Mouse (Mus musculus): ENCODE data around the gene Tsc1. TPM values are rescaled to one million over a fixed set of nuclear protein-coding genes. Genes with fewer than 3 reads are reported as not detected.

Tsc1 gene
- polyA plus RNA-seq, 1 experiment from 2014 or later: 13.8 TPM

- no peak within 1 kb of the TSS for H3K4me3 ChIP-seq (ENCODE audit: low read length)
- H3K9ac ChIP-seq (ENCODE audit: low read depth, low read length): no peak within 1 kb of the TSS
- H3K4me1 ChIP-seq (ENCODE audit: control insufficient read depth, insufficient read depth, low read length): 0 out of 2 replicates have a peak, but pooled peaks cover 3% of the 10 kb centered on the region
- H3K27ac ChIP-seq (ENCODE audit: low read length): no peak within 1 kb of the TSS
- H3K36me3 ChIP-seq (ENCODE audit: control insufficient read depth, insufficient read depth, low read length): no peaks in the 10 kb centered on the region
- no peak within 1 kb of the TSS for H3K4me2 ChIP-seq (ENCODE audit: low read depth, low read length)
- no peaks in the 10 kb centered on the region for H3K9me3 ChIP-seq (ENCODE audit: control insufficient read depth, low read length)
- ATAC-seq: no peak
- H3K27me3 ChIP-seq (replicated peaks; ENCODE audit: control insufficient read depth, insufficient read depth, low read length): peaks cover 10% of the 10 kb centered on the region
- WGBS: 7% methylated on average over 16 of the region's 16 CpGs
Observed at GRCm38 (mm10) chr2:28621664-28622171, 19.3 kb upstream of the Tsc1 start, which contains the start of gene Gfi1b. Gene Gfi1b (minus strand): TSS chr2:28621982.

GRCm38 (mm10) chr2:28622521-28623124 is 18.4 kb upstream of the Tsc1 start:
- no peak overlapping the region for H3K27ac ChIP-seq (ENCODE audit: low read length)
- no peak for ATAC-seq
- WGBS: 19% methylated on average over 10 of the region's 10 CpGs

GRCm38 (mm10) chr2:28624870-28625269 is 16.2 kb upstream of the Tsc1 start:
- Histone ChIP-seq H3K4me3 (ENCODE audit: low read length) (no peak overlapping the region), H3K36me3 (ENCODE audit: control insufficient read depth, insufficient read depth, low read length) (no peaks in the 10 kb centered on the region), H3K27me3 (replicated peaks; ENCODE audit: control insufficient read depth, insufficient read depth, low read length) (peaks cover 10% of the 10 kb centered on the region), H3K4me1 (ENCODE audit: control insufficient read depth, insufficient read depth, low read length) (peaks cover 9% of the 10 kb centered on the region), H3K9ac (ENCODE audit: low read depth, low read length) (no peak overlapping the region), H3K4me2 (ENCODE audit: low read depth, low read length) (no peak overlapping the region), H3K27ac (ENCODE audit: low read length) (no peak overlapping the region), H3K9me3 (ENCODE audit: control insufficient read depth, low read length) (no peaks in the 10 kb centered on the region)
- no peak for ATAC-seq
- WGBS: 86% methylated on average over 3 of the region's 3 CpGs

More at GRCm38 (mm10) chr2:28622521-28623124, 18.4 kb upstream of the Tsc1 start:
- H3K36me3 ChIP-seq (ENCODE audit: control insufficient read depth, insufficient read depth, low read length): no peaks in the 10 kb centered on the region
- no peaks in the 10 kb centered on the region for H3K9me3 ChIP-seq (ENCODE audit: control insufficient read depth, low read length)
- H3K9ac ChIP-seq (ENCODE audit: low read depth, low read length): no peak overlapping the region
- peaks cover 10% of the 10 kb centered on the region for H3K27me3 ChIP-seq (replicated peaks; ENCODE audit: control insufficient read depth, insufficient read depth, low read length)
- 0 out of 2 replicates have a peak, but pooled peaks cover 3% of the 10 kb centered on the region for H3K4me1 ChIP-seq (ENCODE audit: control insufficient read depth, insufficient read depth, low read length)
- H3K4me2 ChIP-seq (ENCODE audit: low read depth, low read length): no peak overlapping the region
- no peak overlapping the region for H3K4me3 ChIP-seq (ENCODE audit: low read length)

GRCm38 (mm10) chr2:28626038-28626437 is 15.0 kb upstream of the Tsc1 start:
- Histone ChIP-seq H3K27ac (ENCODE audit: low read length) (no peak overlapping the region), H3K9me3 (ENCODE audit: control insufficient read depth, low read length) (no peaks in the 10 kb centered on the region), H3K27me3 (replicated peaks; ENCODE audit: control insufficient read depth, insufficient read depth, low read length) (peaks cover 5% of the 10 kb centered on the region; the same call in 1 of the 2 replicates), H3K9ac (ENCODE audit: low read depth, low read length) (no peak overlapping the region), H3K36me3 (ENCODE audit: control insufficient read depth, insufficient read depth, low read length) (no peaks in the 10 kb centered on the region), H3K4me1 (ENCODE audit: control insufficient read depth, insufficient read depth, low read length) (peaks cover 9% of the 10 kb centered on the region), H3K4me3 (ENCODE audit: low read length) (no peak overlapping the region), H3K4me2 (ENCODE audit: low read depth, low read length) (no peak overlapping the region)
- WGBS: 71% methylated on average over 3 of the region's 3 CpGs
- no peak for ATAC-seq

DNA sequence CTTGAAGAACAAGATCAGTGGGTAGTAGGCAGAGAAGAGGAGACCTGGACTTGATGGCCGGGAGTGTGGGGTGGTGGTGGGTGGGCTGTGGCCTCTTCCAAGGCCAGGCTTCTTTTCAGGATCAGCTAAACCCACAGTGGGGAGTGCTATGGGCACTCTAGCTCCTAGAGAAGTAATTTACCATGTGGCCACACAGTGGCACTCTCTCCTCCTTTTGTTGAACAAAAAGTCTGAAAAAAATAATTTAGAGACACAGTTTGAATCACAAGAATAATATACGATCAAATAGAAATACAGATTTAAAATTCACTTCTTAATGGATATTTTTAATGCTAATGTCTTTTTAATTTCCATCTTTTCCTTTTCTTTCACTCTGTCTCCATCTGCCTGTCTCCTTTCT is 13.0 kb upstream of the Tsc1 start:
- Histone ChIP-seq H3K9me3 (ENCODE audit: control insufficient read depth, low read length) (no peaks in the 10 kb centered on the region), H3K9ac (ENCODE audit: low read depth, low read length) (no peak overlapping the region), H3K36me3 (ENCODE audit: control insufficient read depth, insufficient read depth, low read length) (no peaks in the 10 kb centered on the region), H3K27ac (ENCODE audit: low read length) (no peak overlapping the region), H3K27me3 (replicated peaks; ENCODE audit: control insufficient read depth, insufficient read depth, low read length) (no peaks in the 10 kb centered on the region; the same call in 1 of the 2 replicates), H3K4me2 (ENCODE audit: low read depth, low read length) (no peak overlapping the region), H3K4me3 (ENCODE audit: low read length) (no peak overlapping the region), H3K4me1 (ENCODE audit: control insufficient read depth, insufficient read depth, low read length) (peaks cover 8% of the 10 kb centered on the region)
- ATAC-seq: no peak
- WGBS: 63% methylated on average over 2 of the region's 2 CpGs

DNA sequence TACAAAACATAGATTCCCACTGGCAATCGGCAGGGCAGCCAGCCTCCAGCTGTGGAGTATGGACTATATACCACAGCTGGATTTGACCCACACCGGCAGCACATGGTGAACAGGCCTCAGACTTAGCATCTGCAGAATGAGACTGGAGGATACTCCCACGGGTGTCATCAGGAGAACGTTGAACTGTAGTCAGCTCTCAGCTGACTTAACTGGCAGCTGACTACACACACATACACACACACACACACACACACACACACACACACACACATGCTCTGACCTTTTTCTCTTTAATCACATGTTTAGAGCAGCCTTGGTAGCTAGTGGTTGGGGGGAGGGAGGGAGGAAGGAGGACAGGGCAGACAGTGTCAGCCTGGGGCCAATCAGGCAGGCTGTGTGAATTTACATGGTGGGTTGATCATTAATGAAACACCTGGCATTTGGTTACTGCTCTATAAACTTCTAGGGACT is 11.1 kb upstream of the Tsc1 start:
- no peaks in the 10 kb centered on the region for H3K27me3 ChIP-seq (replicated peaks; ENCODE audit: control insufficient read depth, insufficient read depth, low read length)
- H3K4me2 ChIP-seq (ENCODE audit: low read depth, low read length): no peak overlapping the region; the same call in 1 of the 2 replicates
- no peaks in the 10 kb centered on the region for H3K36me3 ChIP-seq (ENCODE audit: control insufficient read depth, insufficient read depth, low read length)
- H3K9me3 ChIP-seq (ENCODE audit: control insufficient read depth, low read length): no peaks in the 10 kb centered on the region
- peaks cover 9% of the 10 kb centered on the region for H3K4me1 ChIP-seq (ENCODE audit: control insufficient read depth, insufficient read depth, low read length)
- 27% methylated on average over 4 of the region's 4 CpGs for WGBS
- peak; percentile 95 for ATAC-seq
- no peak overlapping the region for H3K9ac ChIP-seq (ENCODE audit: low read depth, low read length)
- no peak overlapping the region for H3K4me3 ChIP-seq (ENCODE audit: low read length)
- peak overlapping the region; percentile 82 for H3K27ac ChIP-seq (ENCODE audit: low read length)

DNA sequence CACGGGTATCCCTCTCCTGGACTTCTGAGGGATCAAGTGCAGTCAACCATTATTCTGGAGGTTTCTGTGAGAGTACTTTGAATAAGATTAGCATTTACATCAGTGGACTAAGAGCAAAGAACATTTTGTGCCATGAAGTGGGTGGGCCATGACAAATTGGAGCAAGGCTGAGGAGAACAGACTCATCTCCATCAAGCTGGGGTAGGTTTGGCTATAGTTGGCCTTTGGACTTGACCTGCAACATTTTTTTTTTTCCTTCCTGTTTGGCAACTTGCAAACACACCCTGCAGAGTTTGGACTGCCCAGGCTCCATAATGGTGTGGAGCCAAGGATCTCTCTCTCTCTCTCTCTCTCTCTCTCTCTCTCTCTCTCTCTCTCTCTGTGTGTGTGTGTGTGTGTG is 8.4 kb upstream of the Tsc1 start:
- Histone ChIP-seq H3K27ac (ENCODE audit: low read length) (no peak overlapping the region), H3K4me1 (ENCODE audit: control insufficient read depth, insufficient read depth, low read length) (peaks cover 9% of the 10 kb centered on the region), H3K36me3 (ENCODE audit: control insufficient read depth, insufficient read depth, low read length) (no peaks in the 10 kb centered on the region), H3K9me3 (ENCODE audit: control insufficient read depth, low read length) (no peaks in the 10 kb centered on the region), H3K27me3 (replicated peaks; ENCODE audit: control insufficient read depth, insufficient read depth, low read length) (no peaks in the 10 kb centered on the region), H3K9ac (ENCODE audit: low read depth, low read length) (no peak overlapping the region), H3K4me3 (ENCODE audit: low read length) (no peak overlapping the region), H3K4me2 (ENCODE audit: low read depth, low read length) (no peak overlapping the region)
- ATAC-seq: peak; percentile 39; the same call in 1 of the 2 replicates
- WGBS: 65% methylated on average over 1 of the region's 1 CpGs

- H3K4me3 ChIP-seq (ENCODE audit: low read length): no peak overlapping the region
- no peak overlapping the region for H3K9ac ChIP-seq (ENCODE audit: low read depth, low read length)
- ATAC-seq: no peak
- H3K36me3 ChIP-seq (ENCODE audit: control insufficient read depth, insufficient read depth, low read length): no peaks in the 10 kb centered on the region
- H3K4me2 ChIP-seq (ENCODE audit: low read depth, low read length): no peak overlapping the region
- no peaks in the 10 kb centered on the region for H3K27me3 ChIP-seq (replicated peaks; ENCODE audit: control insufficient read depth, insufficient read depth, low read length)
- H3K4me1 ChIP-seq (ENCODE audit: control insufficient read depth, insufficient read depth, low read length): peaks cover 9% of the 10 kb centered on the region
- H3K27ac ChIP-seq (ENCODE audit: low read length): no peak overlapping the region
- no peaks in the 10 kb centered on the region for H3K9me3 ChIP-seq (ENCODE audit: control insufficient read depth, low read length)
- 48% methylated on average over 4 of the region's 4 CpGs for whole genome bisulfite sequencing
Observed at GRCm38 (mm10) chr2:28633136-28633535, 7.9 kb upstream of the Tsc1 start.

- Histone ChIP-seq H3K4me3 (ENCODE audit: low read length) (no peak overlapping the region), H3K4me1 (ENCODE audit: control insufficient read depth, insufficient read depth, low read length) (peaks cover 6% of the 10 kb centered on the region), H3K9ac (ENCODE audit: low read depth, low read length) (no peak overlapping the region), H3K27me3 (replicated peaks; ENCODE audit: control insufficient read depth, insufficient read depth, low read length) (no peaks in the 10 kb centered on the region), H3K27ac (ENCODE audit: low read length) (no peak overlapping the region), H3K36me3 (ENCODE audit: control insufficient read depth, insufficient read depth, low read length) (no peaks in the 10 kb centered on the region), H3K9me3 (ENCODE audit: control insufficient read depth, low read length) (no peaks in the 10 kb centered on the region), H3K4me2 (ENCODE audit: low read depth, low read length) (no peak overlapping the region)
- 72% methylated on average over 1 of the region's 1 CpGs for WGBS
- ATAC-seq: no peak
Observed at GRCm38 (mm10) chr2:28635199-28635598, 5.8 kb upstream of the Tsc1 start.

Data from intestine, embryonic 16.5 days (tissue).